Mouse (Mus musculus) neural tube, embryonic 12.5 days (tissue): ENCODE results near the gene Tmprss9. TPM values are rescaled to one million over a fixed set of nuclear protein-coding genes. Genes with fewer than 3 reads are reported as not detected.

ENCODE experiments used
- ATAC-seq: fragments of 200-750 bp; cut with Nextera tagmentation; 2 replicates; pipeline ENCODE4 v1.8.0; 2017; ENCODE audit warnings: low read depth, mild to moderate bottlenecking, moderate TSS enrichment, moderate library complexity; ENCODE audit not compliant: low FRiP score
- H3K27ac ChIP-seq: fragments of 300-500 bp; sonication (generic); 2 replicates; pipeline ENCODE4 v1.5.1; 2016
- H3K27me3 ChIP-seq: fragments of 300-500 bp; sonication (generic); replicated peaks from 2 replicates; pipeline ENCODE4 v1.6.1; 2016; ENCODE audit warnings: mild to moderate bottlenecking
- H3K36me3 ChIP-seq: fragments of 300-500 bp; sonication (generic); 2 replicates; pipeline ENCODE4 v1.6.1; 2016; ENCODE audit warnings: mild to moderate bottlenecking
- H3K4me1 ChIP-seq: fragments of 300-500 bp; sonication (generic); 2 replicates; pipeline ENCODE4 v1.6.1; 2016
- H3K4me2 ChIP-seq: fragments of 300-500 bp; sonication (generic); replicated peaks from 2 replicates; pipeline ENCODE4 v1.6.1; 2016; ENCODE audit warnings: mild to moderate bottlenecking
- H3K4me3 ChIP-seq: fragments of 300-500 bp; sonication (generic); 2 replicates; pipeline ENCODE4 v1.5.1; 2016
- H3K9ac ChIP-seq: fragments of 300-500 bp; sonication (generic); 2 replicates; pipeline ENCODE4 v1.6.1; 2016; ENCODE audit warnings: mild to moderate bottlenecking
- H3K9me3 ChIP-seq: fragments of 300-500 bp; sonication (generic); 2 replicates; pipeline ENCODE4 v1.6.1; 2016; ENCODE audit warnings: mild to moderate bottlenecking
- WGBS: fragments of 180-500 bp; shearing (Covaris S2); methylation state at CpG from one replicate; pipeline ENCODE4 v1.1.7; 2016; 5-methylcytosine and 5-hydroxymethylcytosine counted together
- microRNA counts: library from miRNA; unstranded; fragments of <30 nt; microRNA quantifications from one replicate; lab custom pipeline; 2017
- microRNA-seq: library from miRNA; unstranded; fragments of <30 nt; microRNA quantifications from one replicate; pipeline ENCODE4, GENCODE M21; 2017
- polyA plus RNA-seq: library from polyadenylated mRNA; unstranded; fragments of >200 nt; fragmentation: Nextera tagmentation; extraction: Ambion mirVana; gene quantifications from 2 replicates; pipeline ENCODE4 v1.2.1, GENCODE M21; 2016

Gene Tmprss9
- polyA plus RNA-seq, 1 experiment from 2014 or later = 0.06 TPM

DNA sequence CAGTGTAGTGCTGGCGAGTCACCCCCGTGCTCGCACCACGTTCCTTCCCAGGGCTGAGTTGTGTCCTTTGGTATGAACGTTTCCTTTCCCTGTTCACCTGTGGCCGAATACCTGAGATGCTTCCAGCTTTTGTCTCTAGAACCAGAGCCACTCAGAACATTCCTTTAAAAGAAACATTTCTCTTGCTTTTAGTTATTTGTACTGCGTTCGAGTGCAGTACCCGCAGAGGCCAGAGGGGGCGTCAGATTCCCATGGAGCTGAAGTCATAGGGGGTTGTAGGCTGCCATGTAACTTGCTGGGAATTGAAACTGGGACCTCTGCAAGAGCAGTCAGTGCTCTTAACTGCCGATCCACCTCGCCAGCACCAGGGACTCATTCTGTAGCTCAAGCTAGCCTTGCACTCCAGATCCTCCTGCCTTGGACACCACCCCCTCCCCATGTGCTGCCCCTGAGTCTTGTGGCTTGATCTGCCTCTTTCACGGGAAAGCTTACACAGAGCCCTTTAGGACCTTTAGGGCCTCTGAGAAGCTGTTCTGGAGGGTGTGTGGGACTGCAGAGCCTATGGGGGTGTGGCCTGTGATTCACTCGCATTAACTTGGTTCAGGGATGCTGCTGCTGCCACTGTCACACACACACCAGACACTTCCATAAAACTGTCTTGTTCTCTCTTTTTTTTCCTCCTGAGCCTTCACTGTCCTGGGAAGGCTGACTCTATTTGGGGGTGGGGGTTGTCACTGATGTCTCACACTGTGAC, 75.2 kb downstream of the Tmprss9 start:
- H3K27me3 ChIP-seq = no peaks in the 10 kb centered on the region
- no peak overlapping the region for H3K4me3 ChIP-seq
- no peak for ATAC-seq
- H3K36me3 ChIP-seq = no peaks in the 10 kb centered on the region
- 0 out of 2 replicates have a peak, but pooled peaks cover 7% of the 10 kb centered on the region for H3K4me1 ChIP-seq
- no peaks in the 10 kb centered on the region for H3K9me3 ChIP-seq
- no peak overlapping the region for H3K9ac ChIP-seq
- 70% methylated on average over 14 of the region's 14 CpGs for WGBS
- H3K4me2 ChIP-seq = no peak overlapping the region
- no peak overlapping the region for H3K27ac ChIP-seq

DNA sequence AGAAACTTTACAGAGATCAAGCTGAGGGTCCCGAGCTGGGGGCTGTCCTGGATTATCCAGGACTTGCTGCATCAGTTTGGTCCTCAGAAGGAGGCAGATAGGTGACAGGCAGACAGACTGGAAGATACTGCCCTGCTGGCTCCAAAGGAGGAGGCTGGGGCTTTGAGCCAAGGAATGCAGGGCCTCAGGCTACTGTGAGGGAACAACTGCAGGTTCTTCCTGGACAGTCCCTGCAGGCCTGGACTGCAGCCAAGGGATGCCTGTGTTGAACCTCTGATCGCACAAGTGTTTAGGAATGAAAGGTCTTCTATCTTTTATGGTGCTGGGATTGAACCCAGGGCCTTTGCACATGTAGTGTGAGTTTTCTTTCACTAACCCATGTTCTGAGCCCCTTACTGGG, 76.2 kb downstream of the Tmprss9 start:
- H3K9me3 ChIP-seq = no peaks in the 10 kb centered on the region
- no peaks in the 10 kb centered on the region for H3K36me3 ChIP-seq
- 0 out of 2 replicates have a peak, but pooled peaks cover 7% of the 10 kb centered on the region for H3K4me1 ChIP-seq
- ATAC-seq = no peak
- H3K27ac ChIP-seq = no peak overlapping the region
- WGBS = 44% methylated on average over 2 of the region's 2 CpGs
- H3K9ac ChIP-seq = no peak overlapping the region
- H3K27me3 ChIP-seq = no peaks in the 10 kb centered on the region
- H3K4me3 ChIP-seq = no peak overlapping the region
- H3K4me2 ChIP-seq = no peak overlapping the region

DNA sequence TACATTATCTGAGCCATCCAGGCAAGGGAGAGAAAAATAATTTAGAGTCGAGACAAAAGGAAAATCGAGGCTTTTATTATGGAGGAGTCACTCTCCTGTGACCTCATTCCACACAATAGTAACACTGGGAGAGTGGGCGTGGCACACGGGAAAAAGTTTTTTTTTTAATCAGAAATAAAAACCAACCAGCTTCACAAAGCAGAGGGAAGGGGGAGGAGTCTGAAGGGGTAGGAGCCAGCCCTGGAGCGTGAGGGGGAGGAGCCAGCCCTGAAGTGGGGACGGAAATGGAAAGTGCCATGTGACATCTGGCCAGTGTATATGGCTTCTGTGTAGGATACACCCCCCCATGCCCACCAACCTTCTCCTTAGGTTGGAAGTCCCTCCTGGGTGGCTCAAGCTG, 76.9 kb downstream of the Tmprss9 start:
- Histone ChIP-seq H3K9me3 (no peaks in the 10 kb centered on the region), H3K4me2 (no peak overlapping the region), H3K27ac (no peak overlapping the region), H3K9ac (no peak overlapping the region), H3K4me3 (no peak overlapping the region), H3K27me3 (no peaks in the 10 kb centered on the region), H3K4me1 (0 out of 2 replicates have a peak, but pooled peaks cover 7% of the 10 kb centered on the region), H3K36me3 (no peaks in the 10 kb centered on the region)
- ATAC-seq = no peak
- 32% methylated on average over 6 of the region's 6 CpGs for WGBS

DNA sequence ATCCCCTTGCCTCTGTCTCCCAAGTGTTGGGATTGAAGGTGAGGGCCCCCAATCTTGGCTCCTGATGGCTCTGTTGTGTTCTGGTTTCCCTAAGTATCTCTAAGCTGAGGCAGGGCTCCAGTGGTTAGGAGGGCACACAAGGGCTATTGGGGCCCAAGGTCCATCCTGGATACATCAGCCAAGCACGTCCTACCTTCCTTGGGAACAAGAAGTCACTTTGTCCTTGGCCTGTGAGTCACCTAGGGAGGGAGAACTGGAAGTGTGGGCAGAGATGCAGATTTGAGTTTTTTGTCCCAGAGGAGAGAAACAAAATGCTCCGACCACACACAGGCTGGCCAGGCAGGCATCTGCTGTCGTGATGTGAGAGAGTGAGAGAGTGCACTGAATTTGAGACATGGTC, 77.4 kb downstream of the Tmprss9 start:
- Histone ChIP-seq H3K4me2 (no peak overlapping the region), H3K36me3 (no peaks in the 10 kb centered on the region), H3K9me3 (no peaks in the 10 kb centered on the region), H3K9ac (no peak overlapping the region), H3K27me3 (no peaks in the 10 kb centered on the region), H3K27ac (no peak overlapping the region), H3K4me3 (no peak overlapping the region), H3K4me1 (0 out of 2 replicates have a peak, but pooled peaks cover 7% of the 10 kb centered on the region)
- ATAC-seq = no peak
- WGBS = 85% methylated on average over 3 of the region's 3 CpGs

MicroRNAs encoded within 50 kb of the gene (microRNA counts, 519-probe panel; counts per million panel counts)
- microRNA mmu-miR-1982 (lab: Ali Mortazavi, UCI) = 342 counts per million, percentile 67 among the panel's probes with 10 or more counts

Small RNAs within 50 kb of the gene (microRNA-seq; reads per million reads assigned to microRNA genes)
- 2.0 reads per million for gene Mir1982

Other genes with a start within 250 kb of the Tmprss9 start
- gene Csnk1g2, start 249.0 kb upstream of the Tmprss9 start, polyA plus RNA-seq = 173 and 192 TPM in 2 replicates
- gene Btbd2, start 214.8 kb upstream of the Tmprss9 start, polyA plus RNA-seq = 92.8 and 100 TPM in 2 replicates
- 86.5 and 88.5 TPM in 2 replicates for gene Mknk2, start 193.7 kb upstream of the Tmprss9 start, polyA plus RNA-seq
- gene Mob3a, start 169.9 kb upstream of the Tmprss9 start, polyA plus RNA-seq = 59.4 and 61.5 TPM in 2 replicates
- gene Izumo4, start 169.7 kb upstream of the Tmprss9 start, polyA plus RNA-seq = 28.6 and 29.3 TPM in 2 replicates
- 93.9 and 95.1 TPM in 2 replicates for gene Ap3d1, start 129.6 kb upstream of the Tmprss9 start, polyA plus RNA-seq
- 26.3 and 26.5 TPM in 2 replicates for gene Dot1l, start 116.6 kb upstream of the Tmprss9 start, polyA plus RNA-seq
- gene Sf3a2, start 73.7 kb upstream of the Tmprss9 start, polyA plus RNA-seq = 66.8 and 72.4 TPM in 2 replicates
- gene Plekhj1, start 73.2 kb upstream of the Tmprss9 start, polyA plus RNA-seq = 155 TPM in 2 replicates
- not detected in 2 replicates for gene Amh, start 66.6 kb upstream of the Tmprss9 start, polyA plus RNA-seq
- 1.4 and 1.6 TPM in 2 replicates for gene Jsrp1, start 58.4 kb upstream of the Tmprss9 start, polyA plus RNA-seq
- gene Oaz1, start 45.2 kb upstream of the Tmprss9 start, polyA plus RNA-seq = 1,342 and 1,429 TPM in 2 replicates
- 0.65 and 1.3 TPM in 2 replicates for gene Lingo3, start 27.8 kb upstream of the Tmprss9 start, polyA plus RNA-seq
- 265 and 274 TPM in 2 replicates for gene Lsm7, start 16.6 kb upstream of the Tmprss9 start, polyA plus RNA-seq
- 51.2 and 51.3 TPM in 2 replicates for gene Sppl2b, start 16.6 kb upstream of the Tmprss9 start, polyA plus RNA-seq
- gene Timm13, start 29.1 kb downstream of the Tmprss9 start, polyA plus RNA-seq = 282 and 323 TPM in 2 replicates
- gene Lmnb2, start 46.4 kb downstream of the Tmprss9 start, polyA plus RNA-seq = 57.1 and 61.3 TPM in 2 replicates
- gene Gadd45b, start 58.2 kb downstream of the Tmprss9 start, polyA plus RNA-seq = 7.9 and 8.0 TPM in 2 replicates
- 11.2 and 14.0 TPM in 2 replicates for gene Gng7, start 143.1 kb downstream of the Tmprss9 start, polyA plus RNA-seq
- gene Diras1, start 153.8 kb downstream of the Tmprss9 start, polyA plus RNA-seq = 16.6 and 16.8 TPM in 2 replicates
- 33.9 and 40.2 TPM in 2 replicates for gene Slc39a3, start 165.6 kb downstream of the Tmprss9 start, polyA plus RNA-seq
- 272 and 275 TPM in 2 replicates for gene Sgta, start 188.3 kb downstream of the Tmprss9 start, polyA plus RNA-seq
- gene Thop1, start 198.2 kb downstream of the Tmprss9 start, polyA plus RNA-seq = 60.2 and 63.3 TPM in 2 replicates
- gene Creb3l3, start 227.0 kb downstream of the Tmprss9 start, polyA plus RNA-seq = 0.08 and 0.51 TPM in 2 replicates
- gene Map2k2, start 234.1 kb downstream of the Tmprss9 start, polyA plus RNA-seq = 230 and 232 TPM in 2 replicates